Mouse (Mus musculus) retina, postnatal 1 day (tissue): ENCODE results near the gene Brpf1.

Source experiments
- DNase-seq: peaks from one replicate; pipeline ENCODE4 v3.0.0-alpha.2; 2012

The Brpf1 gene

DNA sequence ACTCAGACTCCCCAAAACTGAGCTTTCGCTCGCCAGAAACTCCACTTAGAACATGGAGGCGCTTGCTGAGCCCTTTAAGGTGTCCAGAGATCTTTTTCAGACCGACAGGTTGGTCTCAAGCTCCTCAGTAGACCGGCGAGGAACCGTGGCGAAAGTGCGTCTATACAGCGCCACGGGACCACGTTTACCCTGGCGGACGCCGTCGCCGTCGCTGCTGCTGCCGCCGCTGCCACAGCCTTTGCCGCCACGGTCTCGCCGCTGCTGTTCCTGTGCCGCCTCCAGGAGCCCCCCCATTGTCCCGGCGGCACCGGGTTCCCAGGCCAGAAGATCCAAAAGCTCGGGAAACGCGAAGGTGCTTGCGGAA lies at the start of gene Brpf1:
Gene Brpf1, plus strand, starts transcription at position 152 of the 364 bp plus-strand sequence.
- no peak for DNase-seq

DNA sequence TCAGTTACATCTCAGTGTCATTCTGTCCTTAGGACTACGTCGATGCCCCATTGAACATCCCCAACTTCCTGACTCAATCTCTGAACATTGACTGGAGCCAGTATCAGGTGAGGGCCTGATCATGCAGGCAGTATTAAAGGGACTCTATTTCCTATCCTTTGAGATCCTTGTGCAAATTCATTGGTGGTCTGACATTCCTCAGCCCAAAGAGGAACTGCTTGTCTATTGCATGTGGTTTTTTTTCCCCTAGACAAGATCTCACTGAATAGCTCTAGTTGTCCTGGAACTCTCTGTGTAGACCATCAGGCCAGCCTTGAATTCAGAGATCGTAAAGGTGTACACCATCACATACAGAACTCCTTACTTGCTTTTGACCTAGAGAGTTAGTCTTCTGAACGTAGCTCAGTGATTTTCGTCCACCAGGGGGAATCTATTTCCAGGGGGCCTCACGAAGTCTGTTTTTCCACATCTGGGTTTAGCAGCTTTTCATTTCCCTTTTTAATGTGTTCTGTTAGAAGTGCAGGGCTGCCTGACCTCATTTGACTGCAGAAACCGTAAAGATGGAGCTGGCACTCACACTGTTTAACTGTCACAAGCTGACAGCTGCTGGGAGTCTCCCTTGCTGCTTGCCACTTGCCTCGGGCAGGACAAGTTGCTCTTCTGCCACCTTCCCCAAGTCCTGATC lies 45.6 kb upstream of the Brpf1 start:
- no peak for DNase-seq

DNA sequence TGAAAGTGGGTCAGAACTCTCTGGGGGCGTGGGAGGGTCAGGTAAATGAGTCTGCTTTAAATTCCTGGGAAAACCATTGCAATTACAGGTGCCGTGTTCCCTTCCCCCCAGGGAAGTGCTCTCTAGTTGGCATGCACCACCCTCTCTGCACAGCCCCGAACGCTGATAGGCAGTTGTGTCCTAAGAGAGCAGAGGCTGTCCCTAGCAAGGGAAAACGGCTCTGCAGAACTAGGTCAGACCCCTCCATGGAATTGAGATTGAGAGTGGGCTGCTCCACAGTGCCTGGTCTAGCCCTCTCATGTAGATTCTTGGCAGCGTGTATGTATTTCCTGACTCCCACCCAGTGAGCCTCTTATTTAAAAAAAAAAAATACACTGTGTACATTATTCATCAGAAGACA lies 43.4 kb upstream of the Brpf1 start:
- DNase-seq, result peak; percentile 38

DNA sequence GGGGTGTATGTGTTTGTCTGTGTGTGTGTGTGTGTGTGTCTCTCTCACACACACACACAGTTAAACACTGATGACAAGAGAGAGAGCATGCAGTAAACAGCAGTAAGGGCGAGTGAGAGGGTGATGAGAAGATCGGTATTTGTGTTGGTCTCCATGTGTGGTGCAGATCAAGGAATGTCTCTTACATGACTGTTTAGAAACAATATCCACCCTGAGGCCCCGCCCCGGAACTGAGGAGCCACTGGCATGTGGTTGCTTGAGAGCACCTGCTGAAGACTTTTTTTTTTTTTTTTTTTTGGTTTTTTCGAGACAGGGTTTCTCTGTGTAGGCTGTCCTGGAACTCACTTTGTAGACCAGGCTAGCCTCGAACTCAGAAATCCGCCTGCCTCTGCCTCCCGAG lies 42.5 kb upstream of the Brpf1 start:
- DNase-seq, result no peak

DNA sequence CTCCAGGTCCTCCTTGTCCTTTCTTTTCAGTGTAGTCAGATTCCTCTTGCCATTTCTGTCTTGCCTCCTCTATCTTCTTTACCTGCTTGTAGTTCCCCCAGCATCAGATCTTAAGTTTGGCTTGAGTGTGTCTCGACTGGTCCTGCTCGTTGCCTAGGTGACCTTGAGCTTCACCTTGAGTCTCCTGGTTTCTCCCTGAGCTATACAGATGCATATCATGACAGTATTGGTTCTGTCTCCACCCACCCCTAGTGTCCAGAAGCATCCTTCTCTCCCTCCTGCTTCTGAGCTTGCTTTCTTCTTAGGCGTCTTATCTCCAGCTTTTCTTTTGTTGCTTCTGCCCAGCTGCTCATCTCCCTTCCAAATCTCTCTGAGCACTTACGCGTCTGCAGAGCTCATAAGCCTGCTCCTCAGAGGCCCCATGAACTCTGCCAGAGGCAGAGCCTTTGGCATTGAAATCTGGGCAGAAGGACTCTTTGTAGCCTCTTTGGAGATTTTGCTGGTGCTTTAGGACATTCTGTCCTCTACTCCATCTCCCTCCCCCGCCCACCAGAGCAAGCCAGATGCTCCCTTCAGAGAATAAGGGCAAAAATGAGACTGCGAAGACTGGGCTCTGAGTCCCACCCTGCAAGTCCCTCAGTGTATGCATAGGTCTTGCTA lies 39.8 kb upstream of the Brpf1 start:
- DNase-seq, result no peak

DNA sequence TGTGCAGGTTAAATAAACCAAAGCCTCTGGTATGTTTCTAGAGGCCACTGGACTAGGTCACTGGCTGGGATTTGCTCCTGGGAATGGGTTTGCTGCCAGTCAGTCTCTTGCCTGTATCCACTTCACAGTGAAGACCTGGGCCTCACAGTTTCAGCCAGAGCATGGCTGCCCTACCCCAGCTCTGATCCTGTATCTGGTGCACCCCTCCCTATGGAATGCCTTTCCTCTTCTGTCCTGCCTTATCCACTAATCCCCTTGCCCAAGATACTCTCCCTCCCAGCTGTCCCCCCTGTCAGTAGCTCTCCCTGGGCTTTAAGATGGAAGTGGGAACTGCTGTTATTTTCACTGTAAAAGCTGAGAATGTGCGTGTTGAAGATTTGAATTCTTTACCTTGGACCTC lies 38.9 kb upstream of the Brpf1 start:
- DNase-seq, result no peak

DNA sequence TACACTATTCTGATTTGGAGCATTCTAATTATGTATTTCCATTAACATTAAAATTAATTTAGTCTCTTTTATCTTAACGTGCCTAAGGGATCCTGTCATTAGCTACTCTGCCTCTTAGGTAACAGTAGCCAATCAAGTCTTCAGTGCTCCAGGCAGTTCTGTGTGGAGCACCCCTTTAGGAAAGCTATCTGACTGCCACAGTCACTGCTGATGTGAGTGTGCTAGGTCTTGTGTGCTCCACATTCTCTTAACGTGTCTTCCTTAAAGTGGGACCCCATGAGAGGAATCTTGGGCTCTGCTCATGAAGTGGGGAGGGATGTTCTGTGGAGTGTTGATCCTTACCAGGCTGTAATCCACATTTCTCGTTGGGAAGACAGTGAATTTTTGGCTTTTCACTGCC lies 34.6 kb upstream of the Brpf1 start:
- no peak for DNase-seq

DNA sequence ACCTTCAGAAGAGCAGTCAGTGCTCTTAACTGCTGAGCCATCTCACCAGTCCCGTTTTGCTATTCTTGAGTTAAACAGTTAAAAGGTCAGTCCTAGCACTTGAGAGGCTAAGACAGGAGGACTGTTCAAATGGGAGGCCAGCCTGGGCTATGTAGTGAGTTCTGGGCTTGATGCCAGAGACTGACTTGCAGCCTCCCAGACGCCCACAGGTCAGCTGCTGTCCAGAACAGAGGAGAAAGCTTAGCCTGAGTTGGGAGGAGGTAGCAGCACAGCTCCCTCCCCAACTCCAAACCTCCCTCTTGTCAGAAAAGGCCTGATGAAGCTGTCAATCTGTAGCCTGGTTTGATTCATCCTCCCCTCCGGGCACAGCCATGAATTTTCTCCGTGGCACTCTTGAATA lies 30.1 kb upstream of the Brpf1 start:
- DNase-seq, result no peak

DNA sequence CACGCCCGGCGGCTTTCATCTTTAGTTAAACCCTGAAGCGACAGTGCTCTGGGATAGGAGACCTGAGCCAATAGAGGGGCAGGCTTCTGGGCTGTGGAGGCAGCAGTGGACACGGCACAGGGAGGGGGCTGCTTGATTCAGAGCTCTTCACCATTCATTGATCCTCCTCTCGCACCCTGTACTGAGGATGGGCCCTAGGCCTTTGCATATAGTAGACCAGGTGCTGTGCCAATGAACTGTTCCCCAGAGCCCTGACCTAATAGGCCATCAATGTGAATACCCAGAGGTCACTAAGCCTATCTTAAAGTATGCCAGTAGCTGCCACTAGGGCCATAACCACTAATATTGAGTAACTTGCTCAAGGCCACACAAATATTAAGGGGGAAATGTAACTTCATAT lies 25.3 kb upstream of the Brpf1 start:
- DNase-seq, result no peak

DNA sequence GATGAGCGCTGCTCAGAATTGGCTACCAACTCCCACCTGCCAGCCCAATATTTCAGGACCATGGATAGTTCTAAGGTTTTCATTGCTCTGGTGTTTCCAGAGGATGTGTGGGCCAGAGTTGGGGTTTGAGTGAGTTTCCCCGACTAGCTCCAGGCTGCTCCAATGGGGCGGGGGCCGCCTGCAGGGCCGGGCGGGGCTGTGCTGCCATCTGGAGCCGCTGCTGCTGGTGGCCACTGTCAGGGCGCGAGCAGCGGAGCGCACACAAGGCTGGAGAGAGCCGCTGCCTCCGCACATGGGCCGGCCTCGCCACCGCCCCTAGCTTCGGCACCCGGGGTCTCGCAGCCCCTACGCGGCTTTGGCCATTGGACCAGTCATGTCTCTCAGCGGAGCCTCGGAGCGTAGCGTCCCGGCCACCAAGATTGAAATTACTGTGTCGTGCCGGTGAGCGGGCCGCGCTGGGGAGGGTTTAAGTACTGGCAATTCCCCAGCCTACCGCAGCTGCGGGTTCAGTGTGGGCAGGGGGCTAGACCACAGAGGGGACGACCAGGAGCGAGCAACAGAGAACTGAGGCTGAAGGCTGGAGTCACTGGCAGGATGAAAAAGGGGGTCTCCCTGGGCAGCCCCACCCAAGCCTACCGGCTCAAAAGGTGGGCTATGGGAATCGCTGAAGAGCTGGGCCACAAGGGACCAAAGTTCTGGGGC lies 24.7 kb upstream of the Brpf1 start, which contains the start of gene Cpne9:
Gene Cpne9, plus strand, starts transcription at position 207 of the 702 bp plus-strand sequence.
- DNase-seq, result peak; percentile 75

DNA sequence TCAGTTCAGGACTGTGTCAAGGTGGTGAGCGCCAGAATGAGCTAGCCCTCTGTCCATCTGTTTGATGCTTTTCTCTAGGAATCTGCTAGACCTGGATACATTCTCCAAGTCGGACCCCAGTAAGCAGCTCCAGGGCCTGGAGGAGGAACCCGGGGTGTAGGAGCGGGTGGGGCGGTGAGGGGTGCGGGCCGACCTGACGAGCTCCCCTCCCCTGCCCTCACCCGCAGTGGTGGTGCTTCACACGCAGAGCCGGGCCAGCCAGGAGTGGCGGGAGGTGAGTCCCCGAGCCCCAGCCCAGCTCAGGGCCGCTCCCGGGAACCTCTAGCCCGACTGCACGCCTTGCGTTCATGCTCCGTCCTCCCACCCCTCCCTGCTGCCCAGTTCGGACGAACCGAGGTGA lies 24.0 kb upstream of the Brpf1 start:
- peak; percentile 16 for DNase-seq

DNA sequence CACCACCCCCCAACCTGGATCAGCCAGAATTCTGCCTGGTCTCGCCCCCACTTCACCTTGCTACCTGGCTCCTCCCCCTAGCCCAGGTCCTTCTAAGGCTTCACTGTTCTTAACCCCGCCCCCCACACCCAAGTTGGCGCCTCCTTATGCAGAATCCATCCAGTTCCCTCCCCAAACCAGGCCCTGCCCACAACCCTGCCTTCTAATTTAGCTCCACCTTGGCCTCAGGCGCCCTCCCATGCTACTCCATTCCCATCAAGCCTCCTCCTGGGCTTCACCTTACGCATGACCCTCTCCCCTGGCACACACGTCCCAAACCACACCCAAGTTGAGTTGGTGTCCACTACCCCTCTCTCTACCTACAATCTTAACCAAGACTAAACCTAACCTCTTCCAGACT lies 23.4 kb upstream of the Brpf1 start:
- peak; percentile 12 for DNase-seq

DNA sequence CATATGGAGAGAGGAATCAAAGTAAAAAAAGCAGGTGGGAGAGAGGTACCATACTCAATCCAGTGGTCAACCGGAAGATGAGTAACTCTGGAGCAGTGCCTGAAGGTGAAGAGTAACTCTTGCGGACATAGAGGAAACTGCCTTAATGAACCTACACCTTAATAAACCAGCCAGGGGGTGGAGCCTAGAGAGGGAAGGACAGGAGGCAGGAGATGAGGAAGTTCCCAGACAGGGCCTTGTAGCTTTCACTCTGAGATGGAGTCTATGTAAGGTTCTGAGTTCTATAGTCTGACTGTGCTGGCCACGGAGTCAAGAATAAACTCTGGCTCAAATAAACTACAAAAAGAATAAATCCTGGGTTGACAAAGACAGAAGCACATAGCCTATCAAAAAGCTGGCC lies 22.0 kb upstream of the Brpf1 start:
- no peak for DNase-seq

DNA sequence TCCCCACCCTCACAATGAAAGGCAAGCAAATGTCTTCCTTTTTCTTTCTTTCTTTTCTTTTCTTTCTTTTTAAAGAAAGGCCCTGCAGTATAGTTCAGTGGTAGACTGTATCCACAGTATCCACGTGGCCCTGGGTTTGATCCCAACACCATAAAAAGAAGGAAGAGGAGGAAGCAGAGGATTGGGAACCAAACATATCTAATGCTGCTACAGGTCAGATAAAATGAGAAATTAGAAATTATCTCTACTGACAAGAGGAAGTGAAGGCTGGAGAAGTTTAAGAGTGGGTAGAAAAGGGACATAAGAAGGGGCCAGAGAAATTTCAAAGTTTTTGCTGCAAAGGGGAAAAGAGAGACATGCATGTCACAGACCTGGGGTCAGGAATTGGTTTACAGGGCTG lies 20.6 kb upstream of the Brpf1 start:
- no peak for DNase-seq

DNA sequence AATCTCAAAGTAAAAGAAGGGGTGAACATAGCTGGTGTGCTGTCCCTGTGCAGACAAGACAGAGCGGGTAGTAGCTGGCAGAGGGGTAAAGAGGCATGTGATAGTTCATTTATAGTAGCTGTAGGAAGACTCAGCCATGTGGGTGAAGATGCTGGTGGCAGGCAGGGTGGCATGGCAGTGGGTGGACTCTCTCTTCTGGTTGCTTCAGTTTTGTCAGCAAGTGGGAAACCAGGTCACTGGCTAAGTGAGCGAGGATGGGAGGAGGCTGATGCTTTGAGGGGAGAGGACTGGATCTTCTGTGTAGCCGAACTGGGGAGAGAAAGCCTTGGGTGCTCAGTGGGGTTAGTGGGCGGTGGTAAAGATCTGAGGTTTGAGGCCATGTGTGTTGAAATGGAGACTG lies 19.7 kb upstream of the Brpf1 start:
- DNase-seq, result no peak

DNA sequence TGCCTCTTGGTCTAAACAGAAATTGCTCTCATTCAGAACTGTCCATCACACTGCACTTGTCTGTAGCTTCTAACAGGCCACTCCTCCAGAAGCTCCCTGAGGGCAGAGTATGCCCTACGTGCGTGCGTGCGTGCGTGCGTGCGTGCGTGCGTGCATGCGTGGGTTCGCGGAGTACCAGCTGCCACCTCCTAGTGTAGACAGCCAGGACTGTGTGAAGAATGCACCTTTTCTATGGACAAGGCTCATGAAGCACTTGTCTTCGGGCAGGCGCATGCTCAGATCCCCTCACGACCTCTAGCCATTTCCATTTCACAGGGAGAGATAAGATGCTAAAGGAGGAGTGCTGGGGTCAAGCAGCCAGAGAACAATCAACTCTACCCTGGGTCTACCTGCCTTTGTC lies 17.6 kb upstream of the Brpf1 start:
- peak; percentile 9 for DNase-seq

DNA sequence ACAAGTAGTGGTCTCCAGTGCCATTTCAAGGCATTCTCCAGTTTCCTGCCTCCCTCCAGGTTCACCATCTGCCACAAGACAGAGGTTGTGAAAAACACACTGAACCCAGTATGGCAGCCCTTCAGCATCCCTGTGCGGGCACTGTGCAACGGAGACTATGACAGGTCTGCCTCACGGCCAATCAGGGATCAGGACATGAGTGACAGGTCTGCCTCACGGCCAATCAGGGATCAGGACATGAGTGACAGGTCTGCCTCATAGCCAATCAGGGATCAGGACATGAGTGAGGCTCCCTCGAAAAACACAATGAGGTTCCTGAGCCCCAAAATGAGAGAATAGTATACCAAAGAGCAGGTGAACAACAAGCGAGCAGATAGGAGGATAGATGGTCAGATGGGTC lies 16.6 kb upstream of the Brpf1 start:
- DNase-seq, result no peak

DNA sequence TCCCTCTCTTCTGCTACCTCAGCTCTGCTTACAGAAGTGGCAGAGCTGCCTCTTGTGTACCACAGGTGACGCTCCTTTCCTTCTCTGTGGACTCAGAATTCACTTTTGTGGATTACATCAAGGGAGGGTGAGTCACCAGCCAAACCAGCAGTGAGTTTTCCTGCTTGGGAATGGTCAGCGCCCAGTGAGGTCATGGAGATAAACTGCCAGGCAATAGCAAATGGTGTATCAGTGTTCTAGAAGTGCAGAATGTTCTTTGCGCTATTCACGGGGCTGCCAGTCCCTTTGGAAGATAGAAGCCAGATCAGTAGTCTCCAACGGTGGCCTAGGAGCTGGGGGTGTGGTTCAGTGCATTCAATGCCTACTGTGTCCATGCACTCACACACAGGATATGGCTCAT lies 14.0 kb upstream of the Brpf1 start:
- DNase-seq, result no peak

DNA sequence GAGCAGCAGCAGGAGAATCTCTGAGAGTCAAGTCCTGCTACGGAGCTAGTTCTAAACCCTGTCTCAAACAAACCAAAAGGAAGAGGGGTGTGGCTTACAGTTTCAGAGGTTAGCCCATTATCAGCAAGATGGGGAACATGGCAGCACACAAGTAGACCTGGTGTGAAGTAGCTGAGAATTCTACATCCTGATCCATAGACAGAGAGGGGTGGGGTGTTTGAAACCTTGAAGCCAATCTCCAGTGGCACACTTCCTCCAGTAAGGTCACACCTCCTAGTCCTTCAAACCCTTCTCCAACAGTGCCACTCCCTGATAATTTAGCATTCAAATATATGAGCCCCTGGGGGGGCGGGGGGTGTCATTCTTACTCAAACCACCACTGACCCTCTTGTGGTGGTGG lies 10.9 kb upstream of the Brpf1 start:
- DNase-seq, result no peak

DNA sequence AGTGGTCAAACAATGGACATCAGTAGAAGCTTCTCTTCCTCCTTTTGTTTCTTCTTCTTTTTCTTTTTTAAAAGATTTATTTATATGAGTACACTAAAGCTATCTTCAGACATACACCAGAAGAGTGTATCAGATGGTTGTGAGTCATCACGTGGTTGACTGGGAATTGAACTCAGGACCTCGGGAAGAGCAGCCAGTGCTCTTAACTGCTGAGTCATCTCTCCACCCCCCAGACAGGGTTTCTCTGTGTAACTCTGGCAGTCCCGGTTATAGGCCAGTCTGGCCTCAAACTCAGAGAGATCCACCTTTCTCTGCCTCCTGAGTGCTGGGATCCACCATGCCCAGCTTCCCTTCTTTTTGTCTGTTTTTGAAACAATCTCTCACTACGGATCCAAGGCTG lies 10.3 kb upstream of the Brpf1 start:
- DNase-seq, result no peak

DNA sequence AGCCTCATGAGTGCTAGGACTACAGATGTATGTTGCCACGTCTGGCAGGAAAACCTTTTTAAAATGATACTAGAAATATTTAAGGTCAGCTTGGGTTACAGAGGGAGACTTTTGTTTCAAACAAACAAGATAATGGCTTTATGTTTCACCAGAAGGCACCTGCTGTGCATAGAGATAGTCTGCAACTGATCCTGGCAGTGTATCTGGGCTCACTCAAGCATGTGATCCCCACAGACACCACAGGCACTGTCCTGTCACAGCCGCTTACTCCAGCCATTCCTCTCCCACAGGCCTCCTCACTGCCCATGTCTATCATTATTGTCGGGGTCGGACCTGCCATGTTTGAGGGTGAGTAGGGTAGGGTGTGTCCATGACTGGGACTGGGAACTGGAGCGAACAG lies 5.6 kb upstream of the Brpf1 start:
- DNase-seq, result peak; percentile 7

DNA sequence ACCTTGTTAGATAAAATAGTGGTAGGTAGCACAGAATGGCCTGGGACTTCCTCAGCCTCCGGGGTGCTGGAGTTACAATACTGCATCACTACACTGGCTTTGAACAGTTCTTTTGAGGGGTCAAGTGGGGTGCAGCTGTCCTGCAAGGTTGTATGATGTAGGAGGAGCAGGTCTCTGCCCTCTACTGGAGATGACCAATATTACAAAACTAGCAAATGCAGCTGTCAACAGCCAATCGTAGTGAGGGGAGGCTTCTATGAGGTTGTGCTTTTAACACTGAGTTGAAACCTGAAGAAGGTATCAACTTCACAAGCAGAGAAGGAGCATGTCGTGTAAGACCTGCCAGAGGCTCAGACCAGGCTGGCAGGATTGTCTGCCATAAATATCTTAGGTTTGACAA lies 4.7 kb upstream of the Brpf1 start:
- DNase-seq, result peak; percentile 77

DNA sequence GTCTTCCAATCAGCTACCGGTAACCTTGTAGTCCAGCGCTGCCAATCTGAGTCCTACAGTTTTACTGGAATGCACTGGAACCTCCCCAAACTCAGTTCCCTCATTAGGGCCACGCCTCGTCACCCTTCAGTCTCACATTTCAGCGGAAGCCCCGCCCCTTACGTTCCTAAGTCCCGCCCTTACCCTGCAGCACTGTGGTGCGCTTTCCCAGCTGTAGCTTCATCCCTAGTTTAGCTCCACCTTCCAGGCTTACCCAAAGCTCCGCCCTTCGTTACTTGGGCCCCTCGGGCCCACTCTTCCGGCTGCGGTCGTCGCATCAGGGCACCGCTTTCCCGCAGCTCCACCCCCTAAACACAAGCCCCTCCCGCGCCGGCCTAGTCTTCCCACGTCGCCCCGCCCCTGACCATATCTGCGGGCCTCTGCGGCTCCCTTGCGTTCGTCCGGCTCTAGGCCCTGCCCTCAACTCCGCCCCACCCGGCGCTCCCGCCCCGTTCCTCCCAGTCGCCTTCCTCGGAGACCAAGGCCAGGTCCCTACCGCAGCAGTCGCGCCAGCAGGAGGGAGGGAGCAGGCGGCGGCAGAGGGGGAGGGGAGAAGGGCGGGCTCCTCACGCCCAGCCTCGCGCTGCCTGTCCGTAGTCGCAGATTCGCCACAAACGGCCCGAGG lies 483 bp upstream of the Brpf1 start:
- peak; percentile 100 for DNase-seq
